Mouse (Mus musculus): ENCODE measurements around the gene Hand1. TPM values are rescaled to one million over a fixed set of nuclear protein-coding genes. Genes with fewer than 3 reads are reported as not detected.
"Not testable (repeated sequence)": the region's sequence is repeated elsewhere in the genome, so short reads cannot be mapped to it uniquely, and the experiment has no call there.

Hand1 gene
- polyA plus RNA-seq, 1 experiment = not detected

- H3K27ac ChIP-seq (ENCODE audit: insufficient read depth, low read depth, low read length) = no peak overlapping the region
- no peaks in the 10 kb centered on the region for H3K4me1 ChIP-seq (ENCODE audit: control insufficient read depth, insufficient read depth, low read length)
- peak overlapping the region; percentile 35 for H3K4me3 ChIP-seq (ENCODE audit: insufficient read depth, low read length)
- TF ChIP-seq CTCF (IDR thresholded peaks at IDR 0.05; ENCODE audit: low read depth, low read length) (no peak), POLR2A (IDR thresholded peaks at IDR 0.05; ENCODE audit: borderline replicate concordance, low read depth, low read length) (no peak)
These were observed 5.3 kb downstream of the Hand1 start for GRCm38 (mm10) chr11:57827048-57827914.

DNA sequence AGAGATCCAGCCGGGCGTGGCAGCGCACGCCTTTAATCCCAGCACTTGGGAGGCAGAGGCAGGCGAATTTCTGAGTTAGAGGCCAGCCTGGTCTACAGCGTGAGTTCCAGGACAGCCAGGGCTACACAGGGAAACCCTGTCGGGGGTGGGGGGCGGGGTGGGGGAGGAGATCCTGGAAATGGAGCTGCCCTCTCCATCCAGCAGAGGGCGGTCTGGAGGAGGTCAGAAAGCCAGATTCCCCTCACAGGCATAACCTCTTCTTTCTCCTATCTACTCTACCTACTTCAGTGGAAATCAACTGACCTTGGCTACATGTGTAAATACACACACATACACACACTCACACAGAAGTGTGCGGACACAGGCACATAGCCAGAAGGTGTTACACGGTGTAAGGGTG, 7.4 kb downstream of the Hand1 start:
- H3K4me1 ChIP-seq (ENCODE audit: control insufficient read depth, insufficient read depth, low read length); H3K4me3 ChIP-seq (ENCODE audit: insufficient read depth, low read length); H3K27ac ChIP-seq (ENCODE audit: insufficient read depth, low read depth, low read length): not testable (repeated sequence)

DNA sequence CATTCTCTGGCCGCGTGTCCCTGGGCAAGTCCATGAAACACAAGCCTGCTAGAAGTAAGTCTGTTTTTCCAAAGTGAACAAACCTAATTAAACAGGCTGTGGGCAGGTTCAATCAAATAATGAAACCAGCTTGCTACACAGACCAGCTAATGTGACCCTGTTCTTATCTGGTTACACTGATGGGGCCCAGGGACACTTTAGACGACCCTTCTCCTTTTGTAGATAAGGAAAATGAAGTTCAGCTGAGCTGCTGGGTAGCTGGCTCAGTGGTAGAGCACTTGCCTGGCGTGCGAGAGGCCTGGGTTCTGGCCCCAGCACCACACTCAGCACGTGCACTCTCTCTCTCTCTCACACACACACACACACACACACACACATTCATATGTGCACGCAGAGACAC, 8.9 kb downstream of the Hand1 start:
- no peak overlapping the region for H3K27ac ChIP-seq (ENCODE audit: insufficient read depth, low read depth, low read length)
- H3K4me1 ChIP-seq (ENCODE audit: control insufficient read depth, insufficient read depth, low read length) = no peaks in the 10 kb centered on the region
- no peak overlapping the region for H3K4me3 ChIP-seq (ENCODE audit: insufficient read depth, low read length)
- TF ChIP-seq CTCF (IDR thresholded peaks at IDR 0.05; ENCODE audit: low read depth, low read length) (no peak), POLR2A (IDR thresholded peaks at IDR 0.05; ENCODE audit: borderline replicate concordance, low read depth, low read length) (no peak)

DNA sequence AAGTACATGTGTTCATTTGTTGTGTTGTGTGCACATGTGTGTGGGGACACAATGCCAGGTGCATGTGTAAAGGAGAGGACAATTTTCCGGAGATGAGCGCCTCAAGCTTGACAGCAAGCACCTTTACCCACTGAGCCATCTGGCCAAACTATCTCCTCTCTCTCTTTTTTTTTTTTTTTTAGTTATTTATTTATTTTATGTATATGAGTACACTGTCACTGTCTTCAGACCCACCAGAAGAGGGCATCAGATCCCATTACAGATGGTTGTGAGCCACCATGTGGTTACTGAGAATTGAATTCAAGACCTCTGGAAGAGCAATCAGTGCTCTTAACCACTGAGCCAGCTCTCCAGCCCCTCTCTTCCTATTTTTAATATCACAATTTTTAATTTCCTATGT, 9.5 kb downstream of the Hand1 start:
- not testable (repeated sequence) for H3K4me1 ChIP-seq (ENCODE audit: control insufficient read depth, insufficient read depth, low read length); H3K27ac ChIP-seq (ENCODE audit: insufficient read depth, low read depth, low read length); H3K4me3 ChIP-seq (ENCODE audit: insufficient read depth, low read length)

DNA sequence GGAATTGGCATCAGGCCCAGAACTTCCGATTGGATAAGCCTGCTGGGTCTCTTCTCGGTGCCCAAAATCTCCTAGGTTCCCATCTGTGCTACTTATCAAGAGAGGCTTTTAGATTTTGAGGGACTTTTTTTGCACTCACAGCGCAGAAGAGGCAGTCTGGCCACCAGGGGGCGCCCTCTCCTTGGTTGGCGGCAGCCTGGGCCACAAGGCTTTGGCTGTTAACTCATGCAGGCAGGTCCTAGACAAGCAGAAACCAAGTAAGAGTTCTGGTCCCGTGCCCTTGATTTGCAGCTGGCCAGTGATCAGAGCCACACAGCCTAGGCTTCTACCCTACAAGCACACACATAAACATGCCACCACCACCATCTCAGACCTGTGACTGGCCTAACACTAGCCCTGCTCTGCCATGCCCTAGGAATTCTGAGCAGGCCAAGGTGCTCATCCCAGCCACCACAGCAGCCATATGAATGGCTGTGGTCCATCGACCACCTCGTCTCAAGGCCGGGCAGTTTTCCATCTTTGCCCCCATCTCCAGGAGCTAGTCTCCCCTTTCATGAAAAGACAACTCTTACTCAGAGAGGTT, 12.5 kb downstream of the Hand1 start:
- Histone ChIP-seq H3K4me1 (ENCODE audit: control insufficient read depth, insufficient read depth, low read length) (no peaks in the 10 kb centered on the region), H3K27ac (ENCODE audit: insufficient read depth, low read depth, low read length) (no peak overlapping the region), H3K4me3 (ENCODE audit: insufficient read depth, low read length) (no peak overlapping the region)
- no peak for TF ChIP-seq POLR2A (IDR thresholded peaks at IDR 0.05; ENCODE audit: borderline replicate concordance, low read depth, low read length)
- TF ChIP-seq CTCF (IDR thresholded peaks at IDR 0.05; ENCODE audit: low read depth, low read length) = peak; percentile 71; the same call in 1 of the 2 replicates

DNA sequence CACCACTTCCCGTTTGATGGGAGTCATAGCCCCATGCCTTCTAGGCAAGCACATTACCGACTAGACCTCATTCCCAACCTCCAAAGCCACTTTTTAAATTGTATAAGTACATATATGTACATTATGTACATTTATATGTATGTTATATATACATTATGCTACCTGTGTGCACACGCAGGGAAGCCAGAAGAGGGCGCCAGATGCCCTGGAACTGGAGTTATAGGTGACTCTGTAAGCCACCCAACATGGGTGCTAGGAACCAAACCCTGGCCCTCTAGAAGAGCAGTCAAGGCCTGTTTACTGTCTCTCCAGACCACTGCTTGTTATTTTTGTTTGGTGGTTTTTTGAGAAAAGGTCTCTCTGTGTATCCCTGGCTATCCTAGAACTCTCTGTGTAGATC, 14.4 kb downstream of the Hand1 start:
- TF ChIP-seq POLR2A (IDR thresholded peaks at IDR 0.05; ENCODE audit: borderline replicate concordance, low read depth, low read length) (no peak), CTCF (IDR thresholded peaks at IDR 0.05; ENCODE audit: low read depth, low read length) (no peak)
- Histone ChIP-seq H3K4me3 (ENCODE audit: insufficient read depth, low read length) (no peak overlapping the region), H3K4me1 (ENCODE audit: control insufficient read depth, insufficient read depth, low read length) (no peaks in the 10 kb centered on the region), H3K27ac (ENCODE audit: insufficient read depth, low read depth, low read length) (no peak overlapping the region)

- Histone ChIP-seq H3K27ac (ENCODE audit: insufficient read depth, low read depth, low read length) (no peak overlapping the region), H3K4me3 (ENCODE audit: insufficient read depth, low read length) (no peak overlapping the region), H3K4me1 (ENCODE audit: control insufficient read depth, insufficient read depth, low read length) (no peaks in the 10 kb centered on the region)
- TF ChIP-seq POLR2A (IDR thresholded peaks at IDR 0.05; ENCODE audit: borderline replicate concordance, low read depth, low read length) (no peak), CTCF (IDR thresholded peaks at IDR 0.05; ENCODE audit: low read depth, low read length) (no peak)
These were observed 19.0 kb downstream of the Hand1 start for GRCm38 (mm10) chr11:57813641-57814040.

DNA sequence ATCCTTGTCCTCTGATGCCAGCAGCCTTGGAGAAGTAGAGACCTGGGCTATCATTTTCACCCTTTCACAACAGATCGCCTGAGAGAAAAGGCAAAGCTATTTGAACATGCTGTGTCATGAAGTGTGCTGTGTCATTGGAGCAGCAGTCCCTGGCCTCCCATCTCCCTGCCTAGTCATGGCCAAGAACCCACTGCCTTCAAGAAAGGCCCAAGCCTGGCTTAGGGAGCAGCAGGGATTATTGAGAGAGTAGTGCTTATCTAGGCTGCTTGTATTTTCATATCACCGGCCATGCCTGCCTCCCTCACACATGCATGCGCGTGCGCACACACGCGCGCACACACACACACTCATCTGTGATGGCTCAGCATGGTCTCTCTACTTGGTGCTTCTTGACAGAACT, 20.4 kb downstream of the Hand1 start:
- H3K4me3 ChIP-seq (ENCODE audit: insufficient read depth, low read length) = no peak overlapping the region
- H3K27ac ChIP-seq (ENCODE audit: insufficient read depth, low read depth, low read length) = no peak overlapping the region
- TF ChIP-seq CTCF (IDR thresholded peaks at IDR 0.05; ENCODE audit: low read depth, low read length) (no peak), POLR2A (IDR thresholded peaks at IDR 0.05; ENCODE audit: borderline replicate concordance, low read depth, low read length) (no peak)
- H3K4me1 ChIP-seq (ENCODE audit: control insufficient read depth, insufficient read depth, low read length) = no peaks in the 10 kb centered on the region

GRCm38 (mm10) chr11:57811006-57811405, 21.6 kb downstream of the Hand1 start:
- Histone ChIP-seq H3K4me1 (ENCODE audit: control insufficient read depth, insufficient read depth, low read length) (no peaks in the 10 kb centered on the region), H3K4me3 (ENCODE audit: insufficient read depth, low read length) (no peak overlapping the region), H3K27ac (ENCODE audit: insufficient read depth, low read depth, low read length) (no peak overlapping the region)
- no peak for TF ChIP-seq POLR2A (IDR thresholded peaks at IDR 0.05; ENCODE audit: borderline replicate concordance, low read depth, low read length)

DNA sequence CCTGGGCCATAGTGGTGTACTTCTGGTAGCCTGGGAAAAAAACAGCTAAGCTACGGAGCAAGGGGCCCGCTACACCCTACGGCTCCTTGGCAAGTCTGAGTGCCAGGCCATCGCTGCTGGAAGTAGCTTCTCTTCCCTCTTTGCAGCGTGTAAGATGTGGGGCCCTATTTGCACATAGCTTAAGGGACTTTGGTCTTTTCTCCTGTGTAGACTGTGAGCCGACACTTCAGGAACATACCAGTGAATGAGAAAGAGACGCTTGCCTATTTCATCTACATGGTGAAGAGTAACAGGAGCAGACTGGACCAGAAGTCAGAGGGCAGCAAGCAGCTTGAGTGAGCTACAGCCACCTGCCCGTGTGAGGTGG, 22.9 kb downstream of the Hand1 start:
- Histone ChIP-seq H3K4me1 (ENCODE audit: control insufficient read depth, insufficient read depth, low read length) (no peaks in the 10 kb centered on the region), H3K4me3 (ENCODE audit: insufficient read depth, low read length) (no peak overlapping the region), H3K27ac (ENCODE audit: insufficient read depth, low read depth, low read length) (no peak overlapping the region)
- no peak for TF ChIP-seq POLR2A (IDR thresholded peaks at IDR 0.05; ENCODE audit: borderline replicate concordance, low read depth, low read length)
- TF ChIP-seq CTCF (IDR thresholded peaks at IDR 0.05; ENCODE audit: low read depth, low read length) = no peak

Data from bone marrow macrophage, adult 2 months (primary cell).